Mouse (Mus musculus) megakaryocyte, embryonic 14.5 days (primary cell): Measurements from ENCODE around the gene Nol3.

ENCODE experiments used
- FLI1 ChIP-seq: IDR thresholded peaks from 2 replicates; pipeline ENCODE4 v1.6.1; 2012; ENCODE audit warnings: low read length, inconsistent platforms, mixed read lengths
- GATA1 ChIP-seq: IDR thresholded peaks from 3 replicates; pipeline ENCODE4 v1.6.1; 2012; ENCODE audit warnings: mixed read lengths, low read length, inconsistent platforms, borderline replicate concordance

DNA sequence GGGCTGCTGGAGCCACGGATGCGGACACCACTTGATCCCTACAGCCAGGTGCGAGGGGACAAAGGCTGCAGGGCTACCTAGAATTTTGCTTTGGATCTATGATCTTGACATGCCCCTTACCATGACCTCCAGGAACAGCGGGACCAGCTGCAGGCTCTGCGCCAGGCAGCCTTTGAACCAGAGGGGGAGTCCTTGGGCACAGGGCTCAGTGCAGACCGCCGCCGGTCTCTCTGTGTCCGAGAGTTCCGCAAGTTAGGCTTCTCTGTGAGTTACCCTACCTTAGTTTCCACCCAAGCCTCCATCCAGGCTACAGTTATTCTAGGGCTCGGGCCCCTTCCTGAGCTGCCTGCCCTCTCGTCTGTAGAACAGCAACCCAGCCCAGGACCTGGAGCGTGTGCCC, 31.7 kb downstream of the Nol3 start:
- TF ChIP-seq GATA1 (no peak), FLI1 (no peak)
